Mouse (Mus musculus) CD8-positive naive resting alpha-beta T cell, adult 57 days (primary cell): ENCODE data around the gene Asna1. TPM values are rescaled to one million over a fixed set of nuclear protein-coding genes. Genes with fewer than 3 reads are reported as not detected.

Source experiments
- total RNA-seq: library from RNA; stranded (reverse); gene quantifications from one replicate; pipeline ENCODE4 v1.2.4, GENCODE M21; 2023

Gene Asna1
- 64.1 TPM for total RNA-seq

GRCm38 (mm10) chr8:85025098-85025932 lies at the start of gene Asna1:
Asna1 (minus strand) TSS chr8:85025281.

GRCm38 (mm10) chr8:85071514-85072281 lies 46.6 kb upstream of the Asna1 start, which contains the start of gene Dhps:
Dhps (plus strand) TSS chr8:85071757.

GRCm38 (mm10) chr8:85067982-85068381 lies 42.9 kb upstream of the Asna1 start, which contains the start of gene Gm5741:
Gm5741 (minus strand) TSS chr8:85067982.

GRCm38 (mm10) chr8:85059879-85060616 lies 35.0 kb upstream of the Asna1 start, which contains the start of gene Fbxw9:
Fbxw9 (plus strand) TSS chr8:85060055.

GRCm38 (mm10) chr8:85036718-85037365 lies 11.8 kb upstream of the Asna1 start, which contains the start of gene Tnpo2:
Tnpo2 (plus strand) TSS chr8:85036915.

GRCm38 (mm10) chr8:85026670-85027515 lies 1.8 kb upstream of the Asna1 start, which contains the start of gene Trir:
Trir (plus strand) TSS chr8:85026823.

GRCm38 (mm10) chr8:85014431-85014830 lies 10.7 kb downstream of the Asna1 start, which contains the start of gene Best2:
Best2 (minus strand) TSS chr8:85014531.

GRCm38 (mm10) chr8:84990349-84990748 lies 34.7 kb downstream of the Asna1 start, which contains the start of gene Hook2:
Hook2 (plus strand) TSS chr8:84990603.

GRCm38 (mm10) chr8:84978248-84978940 lies 46.7 kb downstream of the Asna1 start, which contains the start of gene Junb:
Junb (minus strand) TSS chr8:84978718.

GRCm38 (mm10) chr8:84969241-84970134 lies 55.6 kb downstream of the Asna1 start, which contains the start of the genes Gm49661, Prdx2 and Rnaseh2a:
Gm49661 (minus strand) TSS chr8:84969433.
Prdx2 (plus strand) TSS chr8:84969587.
Rnaseh2a (minus strand) TSS chr8:84969767.

Other genes starting within 250 kb of the Asna1 start
- gene Nfix, start 224.9 kb downstream of the Asna1 start, total RNA-seq: 5.2 TPM
- 4.1 TPM for gene Dand5, start 202.5 kb downstream of the Asna1 start, total RNA-seq
- gene Gadd45gip1, start 193.8 kb downstream of the Asna1 start, total RNA-seq: 18.2 TPM
- 63.9 TPM for gene Rad23a, start 184.6 kb downstream of the Asna1 start, total RNA-seq
- 412 TPM for gene Calr, start 178.3 kb downstream of the Asna1 start, total RNA-seq
- gene Farsa, start 168.3 kb downstream of the Asna1 start, total RNA-seq: 72.0 TPM
- 2.4 TPM for gene Syce2, start 153.2 kb downstream of the Asna1 start, total RNA-seq
- 26.5 TPM for gene Gcdh, start 131.4 kb downstream of the Asna1 start, total RNA-seq
- not detected for gene Klf1, start 123.4 kb downstream of the Asna1 start, total RNA-seq
- gene Dnase2a, start 116.7 kb downstream of the Asna1 start, total RNA-seq: 10.5 TPM
- 0.09 TPM for gene Mast1, start 87.9 kb downstream of the Asna1 start, total RNA-seq
- not detected for gene Rtbdn, start 78.3 kb downstream of the Asna1 start, total RNA-seq
- gene Gm49661, start 55.8 kb downstream of the Asna1 start, total RNA-seq: not detected
- gene Prdx2, start 55.7 kb downstream of the Asna1 start, total RNA-seq: 33.6 TPM
- gene Rnaseh2a, start 55.5 kb downstream of the Asna1 start, total RNA-seq: 47.9 TPM
- gene Junb, start 46.6 kb downstream of the Asna1 start, total RNA-seq: 1,294 TPM
- 4.6 TPM for gene Hook2, start 34.7 kb downstream of the Asna1 start, total RNA-seq
- gene Best2, start 10.8 kb downstream of the Asna1 start, total RNA-seq: not detected
- gene Trir, start 1.5 kb upstream of the Asna1 start, total RNA-seq: 173 TPM
- gene Tnpo2, start 11.6 kb upstream of the Asna1 start, total RNA-seq: 75.7 TPM
- gene Fbxw9, start 34.8 kb upstream of the Asna1 start, total RNA-seq: 7.7 TPM
- not detected for gene Gm5741, start 42.7 kb upstream of the Asna1 start, total RNA-seq
- 88.6 TPM for gene Dhps, start 46.5 kb upstream of the Asna1 start, total RNA-seq
- 52.7 TPM for gene Wdr83os, start 55.5 kb upstream of the Asna1 start, total RNA-seq
- gene Wdr83, start 56.0 kb upstream of the Asna1 start, total RNA-seq: 13.4 TPM
- gene Man2b1, start 58.0 kb upstream of the Asna1 start, total RNA-seq: 94.9 TPM
- gene Zfp791, start 97.8 kb upstream of the Asna1 start, total RNA-seq: not detected
- gene Cks1brt, start 126.6 kb upstream of the Asna1 start, total RNA-seq: not detected
- not detected for gene Olfr371, start 200.7 kb upstream of the Asna1 start, total RNA-seq